Mouse (Mus musculus): Measurements from ENCODE around the gene Zfp276.

GRCm38 (mm10) chr8:123247748-123248147 is 6.2 kb upstream of the Zfp276 start:
- TF ChIP-seq EP300 (optimal IDR thresholded peaks at IDR 0.05), result no peak
- TF ChIP-seq CTCF (IDR thresholded peaks at IDR 0.05; ENCODE audit: low read depth), result no peak
